Mouse (Mus musculus) right cerebral cortex, postnatal 25 days (tissue): ENCODE data around the gene Fdxacb1.
A peak's percentile ranks its signal among the peaks of the same experiment; 100 is the strongest.

Source experiments
- DNase-seq: peaks from one replicate; pipeline ENCODE4 v3.0.0; 2022

Fdxacb1 gene

GRCm38 (mm10) chr9:50768107-50769002 is at the start of gene Fdxacb1:
Gene Fdxacb1, plus strand, starts transcription at chr9:50768236.
- DNase-seq: peak; percentile 97

GRCm38 (mm10) chr9:50718878-50719277 is 49.2 kb upstream of the Fdxacb1 start:
- DNase-seq: no peak

GRCm38 (mm10) chr9:50721061-50721460 is 47.0 kb upstream of the Fdxacb1 start:
- DNase-seq: no peak

GRCm38 (mm10) chr9:50722451-50722911 is 45.6 kb upstream of the Fdxacb1 start:
- DNase-seq: no peak

GRCm38 (mm10) chr9:50723406-50723805 is 44.6 kb upstream of the Fdxacb1 start:
- no peak for DNase-seq

GRCm38 (mm10) chr9:50724147-50724546 is 43.9 kb upstream of the Fdxacb1 start:
- DNase-seq: no peak

- DNase-seq: no peak
Observed at GRCm38 (mm10) chr9:50724661-50725330, 43.2 kb upstream of the Fdxacb1 start.

- DNase-seq: no peak
Observed at GRCm38 (mm10) chr9:50725921-50726590, 42.0 kb upstream of the Fdxacb1 start.

GRCm38 (mm10) chr9:50727171-50727924 is 40.7 kb upstream of the Fdxacb1 start:
- peak; percentile 68 for DNase-seq

- peak; percentile 90 for DNase-seq
Observed at GRCm38 (mm10) chr9:50727925-50728651, 39.9 kb upstream of the Fdxacb1 start.

GRCm38 (mm10) chr9:50729600-50729999 is 38.4 kb upstream of the Fdxacb1 start:
- DNase-seq: no peak

- no peak for DNase-seq
Observed at GRCm38 (mm10) chr9:50732560-50732959, 35.5 kb upstream of the Fdxacb1 start.

- no peak for DNase-seq
Observed at GRCm38 (mm10) chr9:50734989-50735388, 33.0 kb upstream of the Fdxacb1 start.

GRCm38 (mm10) chr9:50738914-50739870 is 28.8 kb upstream of the Fdxacb1 start, which contains the start of gene Dixdc1:
Gene Dixdc1, minus strand, starts transcription at chr9:50739517.
- DNase-seq: peak; percentile 86

- DNase-seq: no peak
Observed at GRCm38 (mm10) chr9:50740867-50741784, 26.9 kb upstream of the Fdxacb1 start.

GRCm38 (mm10) chr9:50742261-50742660 is 25.8 kb upstream of the Fdxacb1 start:
- no peak for DNase-seq

- no peak for DNase-seq
Observed at GRCm38 (mm10) chr9:50742744-50743143, 25.3 kb upstream of the Fdxacb1 start.

GRCm38 (mm10) chr9:50745806-50746205 is 22.2 kb upstream of the Fdxacb1 start:
- no peak for DNase-seq

GRCm38 (mm10) chr9:50746214-50746677 is 21.8 kb upstream of the Fdxacb1 start, which contains the start of gene 2310030G06Rik:
Gene 2310030G06Rik, minus strand, starts transcription at chr9:50746536.
- no peak for DNase-seq
